Mouse (Mus musculus) T-helper 1 cell (primary cell): ENCODE data around the gene Dgkq.

Experiments used
- in situ Hi-C: fragments of 300-600 bp; cut with MboI, MseI; formaldehyde crosslinking; loops from one replicate; pipeline ENCODE4 v1.15.1; 2025; ENCODE audit warnings: high pct_unique_total_duplicates

The Dgkq gene

GRCm38 (mm10) chr5:108602537-108602936 is 66.9 kb downstream of the Dgkq start:
- in situ Hi-C loops = no loop called here

GRCm38 (mm10) chr5:108599923-108600322 is 69.5 kb downstream of the Dgkq start:
- in situ Hi-C loops = no loop called here
